Mouse (Mus musculus) hindbrain, embryonic 12.5 days (tissue): Measurements from ENCODE around the gene Tbck. TPM values are rescaled to one million over a fixed set of nuclear protein-coding genes. Genes with fewer than 3 reads are reported as not detected.

Source experiments
- ATAC-seq: fragments of 200-750 bp; cut with Nextera tagmentation; 2 replicates; pipeline ENCODE4 v1.8.0; 2017; ENCODE audit warnings: moderate TSS enrichment; ENCODE audit not compliant: low FRiP score
- H3K27ac ChIP-seq: fragments of 300-500 bp; sonication (generic); 2 replicates; pipeline ENCODE4 v1.5.1; 2016; ENCODE audit warnings: mild to moderate bottlenecking
- H3K27me3 ChIP-seq: fragments of 300-500 bp; sonication (generic); 2 replicates; pipeline ENCODE4 v1.6.1; 2016; ENCODE audit warnings: mild to moderate bottlenecking
- H3K36me3 ChIP-seq: fragments of 300-500 bp; sonication (generic); 2 replicates; pipeline ENCODE4 v1.6.1; 2016; ENCODE audit warnings: mild to moderate bottlenecking
- H3K4me1 ChIP-seq: fragments of 300-500 bp; sonication (generic); 2 replicates; pipeline ENCODE4 v1.6.1; 2016
- H3K4me2 ChIP-seq: fragments of 300-500 bp; sonication (generic); replicated peaks from 2 replicates; pipeline ENCODE4 v1.6.1; 2016; ENCODE audit warnings: mild to moderate bottlenecking
- H3K4me3 ChIP-seq: fragments of 300-500 bp; sonication (generic); 2 replicates; pipeline ENCODE4 v1.5.1; 2016; ENCODE audit warnings: mild to moderate bottlenecking
- H3K9ac ChIP-seq: fragments of 300-500 bp; sonication (generic); 2 replicates; pipeline ENCODE4 v1.6.1; 2016; ENCODE audit warnings: mild to moderate bottlenecking, moderate library complexity
- H3K9me3 ChIP-seq: fragments of 300-500 bp; sonication (generic); replicated peaks from 2 replicates; pipeline ENCODE4 v1.6.1; 2016; ENCODE audit warnings: mild to moderate bottlenecking
- WGBS: fragments of 180-500 bp; shearing (Covaris S2); methylation state at CpG from one replicate; pipeline ENCODE4 v1.1.7; 2016; 5-methylcytosine and 5-hydroxymethylcytosine counted together
- polyA plus RNA-seq: library from polyadenylated mRNA; unstranded; fragments of >200 nt; fragmentation: Nextera tagmentation; extraction: Ambion mirVana; gene quantifications from 2 replicates; pipeline ENCODE4 v1.2.1, GENCODE M21; 2016

The Tbck gene
- polyA plus RNA-seq, 1 experiment from 2014 or later = 32.6 TPM

DNA sequence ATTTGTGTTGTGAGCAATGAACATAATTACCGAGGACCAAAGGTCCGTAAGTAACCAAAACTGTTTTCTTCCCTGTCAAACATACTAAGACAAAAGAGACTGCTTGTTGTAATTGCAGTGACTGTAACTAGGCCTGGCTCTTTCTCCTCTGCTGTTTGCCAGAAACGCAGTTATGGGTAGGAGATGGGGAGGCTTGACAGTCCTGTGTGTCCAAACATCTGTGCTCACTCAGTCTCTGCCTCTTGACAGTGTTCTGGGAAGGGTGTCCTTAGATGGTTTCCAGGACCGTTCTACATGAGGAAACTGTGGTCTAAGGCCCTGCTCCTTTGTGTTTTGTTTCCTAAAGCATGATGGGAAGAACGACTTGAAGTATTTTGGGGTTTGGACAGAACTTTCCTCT lies 128.4 kb downstream of the Tbck start:
- H3K4me2 ChIP-seq = no peak overlapping the region
- H3K9me3 ChIP-seq = no peaks in the 10 kb centered on the region
- no peaks in the 10 kb centered on the region for H3K4me1 ChIP-seq
- no peak for ATAC-seq
- H3K27ac ChIP-seq = no peak overlapping the region
- no peaks in the 10 kb centered on the region for H3K27me3 ChIP-seq
- no peak overlapping the region for H3K9ac ChIP-seq
- 90% methylated on average over 5 of the region's 5 CpGs for whole genome bisulfite sequencing
- H3K4me3 ChIP-seq = no peak overlapping the region
- peaks cover 9% of the 10 kb centered on the region; the same call in 1 of the 2 replicates for H3K36me3 ChIP-seq

- Histone ChIP-seq H3K36me3 (peaks cover 9% of the 10 kb centered on the region; the same call in 1 of the 2 replicates), H3K9ac (no peak overlapping the region), H3K4me3 (no peak overlapping the region), H3K9me3 (no peaks in the 10 kb centered on the region), H3K27ac (no peak overlapping the region), H3K4me1 (no peaks in the 10 kb centered on the region), H3K4me2 (no peak overlapping the region), H3K27me3 (no peaks in the 10 kb centered on the region)
- no peak for ATAC-seq
- 91% methylated on average over 3 of the region's 3 CpGs for WGBS
Observed at GRCm38 (mm10) chr3:132813147-132813546, 129.2 kb downstream of the Tbck start.

GRCm38 (mm10) chr3:132813706-132814497 lies 130.0 kb downstream of the Tbck start:
- no peak for ATAC-seq
- Histone ChIP-seq H3K9ac (no peak overlapping the region), H3K27ac (no peak overlapping the region), H3K4me3 (no peak overlapping the region), H3K4me2 (no peak overlapping the region), H3K36me3 (peaks cover 9% of the 10 kb centered on the region; the same call in 1 of the 2 replicates), H3K9me3 (no peaks in the 10 kb centered on the region), H3K4me1 (no peaks in the 10 kb centered on the region), H3K27me3 (no peaks in the 10 kb centered on the region)
- WGBS = 82% methylated on average over 9 of the region's 9 CpGs

GRCm38 (mm10) chr3:132814791-132815496 lies 131.0 kb downstream of the Tbck start:
- no peak overlapping the region for H3K4me3 ChIP-seq
- 89% methylated on average over 10 of the region's 10 CpGs for WGBS
- ATAC-seq = no peak

GRCm38 (mm10) chr3:132815497-132816326 lies 131.8 kb downstream of the Tbck start:
- no peaks in the 10 kb centered on the region for H3K4me1 ChIP-seq
- ATAC-seq = no peak
- H3K4me2 ChIP-seq = no peak overlapping the region
- WGBS = 89% methylated on average over 4 of the region's 4 CpGs
- H3K9ac ChIP-seq = no peak overlapping the region
- H3K4me3 ChIP-seq = no peak overlapping the region
- peaks cover 9% of the 10 kb centered on the region; the same call in 1 of the 2 replicates for H3K36me3 ChIP-seq
- no peaks in the 10 kb centered on the region for H3K27me3 ChIP-seq
- H3K27ac ChIP-seq = no peak overlapping the region
- no peaks in the 10 kb centered on the region for H3K9me3 ChIP-seq

More at GRCm38 (mm10) chr3:132814791-132815496, 131.0 kb downstream of the Tbck start:
- H3K4me2 ChIP-seq = no peak overlapping the region
- H3K9ac ChIP-seq = no peak overlapping the region
- H3K4me1 ChIP-seq = no peaks in the 10 kb centered on the region
- H3K9me3 ChIP-seq = no peaks in the 10 kb centered on the region
- H3K27me3 ChIP-seq = no peaks in the 10 kb centered on the region
- no peak overlapping the region for H3K27ac ChIP-seq
- H3K36me3 ChIP-seq = peaks cover 9% of the 10 kb centered on the region; the same call in 1 of the 2 replicates

DNA sequence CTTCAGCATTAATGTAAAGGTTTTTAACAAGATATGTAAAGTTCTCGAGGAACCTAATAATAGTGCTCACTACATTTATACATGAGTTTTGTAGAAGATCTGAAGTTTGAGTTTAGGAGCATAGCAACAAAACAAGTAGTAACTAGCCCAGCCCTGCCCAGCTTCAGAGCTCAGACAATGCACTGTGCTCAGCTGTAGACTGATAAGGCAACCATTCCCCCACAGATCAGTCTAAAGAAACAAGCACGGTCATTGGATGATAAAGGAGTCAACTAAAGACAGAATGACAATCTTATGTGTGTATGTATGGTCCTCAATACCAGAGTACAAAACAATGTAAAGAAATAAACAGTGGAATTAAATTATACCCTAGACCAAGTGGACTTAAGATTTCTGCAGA lies 135.5 kb downstream of the Tbck start:
- Histone ChIP-seq H3K4me2 (no peak overlapping the region), H3K9me3 (no peaks in the 10 kb centered on the region), H3K36me3 (peaks cover 6% of the 10 kb centered on the region; the same call in 1 of the 2 replicates), H3K9ac (no peak overlapping the region), H3K27me3 (no peaks in the 10 kb centered on the region), H3K27ac (no peak overlapping the region), H3K4me1 (no peaks in the 10 kb centered on the region), H3K4me3 (no peak overlapping the region)
- WGBS = 86% methylated on average over 2 of the region's 2 CpGs
- ATAC-seq = no peak

- Histone ChIP-seq H3K27ac (no peak overlapping the region), H3K4me1 (no peaks in the 10 kb centered on the region), H3K27me3 (no peaks in the 10 kb centered on the region), H3K9me3 (no peaks in the 10 kb centered on the region), H3K9ac (no peak overlapping the region), H3K4me2 (no peak overlapping the region), H3K36me3 (peaks cover 19% of the 10 kb centered on the region), H3K4me3 (no peak overlapping the region)
- ATAC-seq = no peak
- 82% methylated on average over 16 of the region's 16 CpGs for WGBS
Observed at GRCm38 (mm10) chr3:132831179-132831873, 147.4 kb downstream of the Tbck start.

DNA sequence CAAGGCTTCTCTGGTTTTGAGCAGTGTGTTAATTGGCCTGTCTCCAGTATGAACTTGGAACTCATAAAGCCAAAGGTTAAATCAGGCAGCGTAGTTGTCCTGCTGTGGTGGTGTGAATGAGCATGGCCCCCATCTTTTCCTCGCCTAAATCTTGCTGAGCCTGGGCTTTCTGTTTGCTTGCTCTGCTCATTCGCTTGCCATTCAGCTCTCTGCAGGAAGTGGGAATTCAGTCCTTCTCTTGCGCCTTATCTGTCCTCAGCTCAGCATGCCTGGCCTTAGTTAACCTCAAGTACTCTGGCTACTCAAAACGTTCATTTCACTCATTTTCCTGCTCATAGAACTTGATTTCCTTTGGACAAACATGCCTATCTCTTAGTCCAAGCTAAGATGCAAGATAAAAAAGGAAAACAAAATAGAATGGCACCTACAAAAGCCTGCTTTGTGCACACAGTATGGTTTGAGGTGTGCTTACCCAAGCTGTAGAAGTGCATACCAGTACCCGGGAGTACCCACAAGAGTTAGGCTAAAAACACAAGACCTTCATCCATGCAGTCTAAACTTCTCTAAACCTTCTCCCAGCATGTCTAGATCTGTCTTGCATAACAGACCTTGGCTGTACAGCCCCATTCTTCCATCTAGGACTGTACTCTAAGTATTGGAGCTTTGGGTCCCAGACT lies 151.3 kb downstream of the Tbck start:
- Histone ChIP-seq H3K4me3 (no peak overlapping the region), H3K36me3 (peaks cover 44% of the 10 kb centered on the region), H3K9me3 (no peaks in the 10 kb centered on the region), H3K27ac (no peak overlapping the region), H3K27me3 (no peaks in the 10 kb centered on the region), H3K4me1 (no peaks in the 10 kb centered on the region), H3K4me2 (no peak overlapping the region), H3K9ac (no peak overlapping the region)
- 75% methylated on average over 6 of the region's 6 CpGs for WGBS
- no peak for ATAC-seq

DNA sequence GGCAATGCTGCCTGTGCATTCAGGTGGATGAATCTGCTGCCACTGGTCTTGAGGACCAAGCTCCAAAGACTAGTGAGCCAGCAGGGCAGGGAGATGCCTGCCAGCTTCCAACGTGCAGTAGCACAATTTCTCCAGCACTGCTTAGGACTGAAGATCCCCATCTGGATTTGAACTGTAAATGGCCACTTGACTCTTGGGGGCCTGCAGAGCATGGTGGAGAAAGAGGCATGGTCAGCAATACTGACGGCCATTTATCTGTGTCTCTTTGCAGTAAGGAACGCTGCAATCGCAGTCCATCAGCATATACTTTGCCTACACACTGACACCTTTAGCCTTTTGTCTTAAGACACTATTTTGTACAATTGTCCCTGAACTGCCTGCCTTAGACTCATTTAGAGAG lies 153.2 kb downstream of the Tbck start:
- H3K27me3 ChIP-seq = no peaks in the 10 kb centered on the region
- WGBS = 94% methylated on average over 4 of the region's 4 CpGs
- H3K4me3 ChIP-seq = no peak overlapping the region
- H3K9me3 ChIP-seq = no peaks in the 10 kb centered on the region
- no peak overlapping the region for H3K9ac ChIP-seq
- H3K4me1 ChIP-seq = no peaks in the 10 kb centered on the region
- peaks cover 42% of the 10 kb centered on the region for H3K36me3 ChIP-seq
- no peak overlapping the region for H3K27ac ChIP-seq
- no peak for ATAC-seq
- H3K4me2 ChIP-seq = no peak overlapping the region

DNA sequence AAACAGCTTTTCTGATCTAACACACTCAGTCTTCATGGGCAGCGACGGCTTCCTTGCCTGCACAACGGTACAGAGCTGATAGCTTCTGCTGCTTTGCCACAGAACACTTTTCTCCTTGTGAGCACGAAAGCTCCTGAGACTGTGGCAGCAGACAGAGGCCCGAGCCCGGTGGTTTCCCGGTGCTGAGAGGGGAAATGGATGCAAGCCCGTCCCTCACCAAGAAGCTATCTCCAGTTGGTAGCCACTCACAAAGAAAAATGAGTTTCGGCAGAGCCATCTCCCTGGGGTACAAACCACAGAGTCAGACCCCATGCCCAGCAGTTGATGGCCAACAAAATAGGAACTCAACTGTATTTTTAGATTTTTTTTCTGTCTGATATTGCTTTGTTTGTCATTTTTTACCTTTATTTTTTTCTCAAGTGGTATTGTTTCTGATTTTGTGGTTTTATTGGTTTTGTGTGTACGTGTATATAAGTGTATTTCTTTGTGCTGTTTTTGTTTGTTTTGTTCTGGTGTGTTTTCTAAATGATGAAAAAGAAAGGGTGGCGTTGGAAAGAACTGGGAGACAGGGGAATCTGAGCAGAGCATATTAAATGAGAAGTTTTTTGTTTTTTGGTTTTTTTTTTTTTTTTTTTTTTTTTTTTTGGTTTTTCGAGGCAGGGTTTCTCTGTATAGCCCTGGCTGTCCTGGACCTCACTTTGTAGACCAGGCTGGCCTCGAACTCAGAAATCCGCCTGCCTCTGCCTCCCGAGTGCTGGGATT lies 154.9 kb downstream of the Tbck start:
- no peak overlapping the region for H3K4me3 ChIP-seq
- H3K36me3 ChIP-seq = peaks cover 42% of the 10 kb centered on the region
- WGBS = 93% methylated on average over 14 of the region's 15 CpGs
- H3K27me3 ChIP-seq = no peaks in the 10 kb centered on the region
- no peaks in the 10 kb centered on the region for H3K4me1 ChIP-seq
- no peak for ATAC-seq
- no peak overlapping the region for H3K9ac ChIP-seq
- H3K9me3 ChIP-seq = no peaks in the 10 kb centered on the region
- H3K4me2 ChIP-seq = no peak overlapping the region
- no peak overlapping the region for H3K27ac ChIP-seq

GRCm38 (mm10) chr3:132839516-132839915 lies 155.6 kb downstream of the Tbck start:
- H3K27me3 ChIP-seq = no peaks in the 10 kb centered on the region
- no peak overlapping the region for H3K4me2 ChIP-seq
- H3K9me3 ChIP-seq = no peaks in the 10 kb centered on the region
- no peak for ATAC-seq
- peaks cover 39% of the 10 kb centered on the region for H3K36me3 ChIP-seq
- H3K27ac ChIP-seq = no peak overlapping the region
- H3K4me1 ChIP-seq = no peaks in the 10 kb centered on the region
- H3K9ac ChIP-seq = no peak overlapping the region
- WGBS = 89% methylated on average over 8 of the region's 8 CpGs
- no peak overlapping the region for H3K4me3 ChIP-seq
